In genomic region chr11:69121001-69121740, GRCm38 (mm10) we compare ENCODE assay signal across 8 mouse cellular contexts. TPM values are rescaled to one million over a fixed set of nuclear protein-coding genes. Genes with fewer than 3 reads are reported as not detected.
A peak's percentile ranks its signal among the peaks of the same experiment; 100 is the strongest.
DNase-seq lines count a peak whose midpoint lies in the region; ATAC-seq and TF ChIP-seq lines count a peak whose summit lies in the region.

No protein-coding gene starts in this region.

- DNase-seq in kidney, adult 2 months = peak; percentile 40
- DNase-seq in kidney, adult 11 months = no peak
- peak; percentile 49 for DNase-seq in ZHBTc4 (ENCODE audit: low read depth, low spot score)
- peak; percentile 62 for DNase-seq in kidney, postnatal 10 days
- no peak for DNase-seq in frontal cortex, postnatal 14 days (ENCODE audit: low spot score in 2 of 2)

- H3K36me3 ChIP-seq in kidney, adult 2 months (ENCODE audit: control insufficient read depth, insufficient read depth, low read length) = no peaks in the 10 kb centered on the region
- H3K36me3 ChIP-seq in forebrain, embryonic 15.5 days = no peaks in the 10 kb centered on the region
- no peaks in the 10 kb centered on the region for H3K36me3 ChIP-seq in midbrain, embryonic 16.5 days (ENCODE audit: control insufficient read depth, insufficient read depth, low read length)

- ATAC-seq in forebrain, embryonic 15.5 days (replicated peaks) = no peak
- ATAC-seq in midbrain, embryonic 16.5 days = no peak
- ATAC-seq in granulocyte monocyte progenitor cell, adult 5-6 weeks (replicated peaks; ENCODE audit: poor library complexity, severe bottlenecking) = no peak

- no peak for TF ChIP-seq POLR2A in kidney, adult 2 months (IDR thresholded peaks at IDR 0.05; ENCODE audit: low read depth, low read length)

- WGBS in kidney, adult 2 months = 11% methylated on average over 33 of the region's 33 CpGs
- 2% methylated on average over 29 of the region's 33 CpGs for WGBS in forebrain, embryonic 15.5 days
- WGBS in midbrain, embryonic 16.5 days = 1% methylated on average over 33 of the region's 33 CpGs

- H3K27me3 ChIP-seq in kidney, adult 2 months (replicated peaks; ENCODE audit: control insufficient read depth, insufficient read depth, low read length) = no peaks in the 10 kb centered on the region
- no peaks in the 10 kb centered on the region for H3K27me3 ChIP-seq in forebrain, embryonic 15.5 days
- H3K27me3 ChIP-seq in midbrain, embryonic 16.5 days (ENCODE audit: control insufficient read depth, insufficient read depth, low read depth, low read length) = peaks cover 4% of the 10 kb centered on the region; the same call in 1 of the 2 replicates

- no peak overlapping the region for H3K27ac ChIP-seq in kidney, adult 2 months (ENCODE audit: insufficient read depth, low read depth, low read length)
- H3K27ac ChIP-seq in forebrain, embryonic 15.5 days (replicated peaks) = no peak overlapping the region
- no peak overlapping the region for H3K27ac ChIP-seq in midbrain, embryonic 16.5 days (ENCODE audit: low read length)

- no peaks in the 10 kb centered on the region for H3K9me3 ChIP-seq in forebrain, embryonic 15.5 days
- H3K9me3 ChIP-seq in midbrain, embryonic 16.5 days (replicated peaks; ENCODE audit: control insufficient read depth, low read length, poor library complexity, severe bottlenecking) = no peaks in the 10 kb centered on the region

- H3K9ac ChIP-seq in forebrain, embryonic 15.5 days (replicated peaks) = peak overlapping the region; percentile 75
- H3K9ac ChIP-seq in midbrain, embryonic 16.5 days (ENCODE audit: low read depth, low read length) = peak overlapping the region; percentile 74

- peak overlapping the region; percentile 62 for H3K4me3 ChIP-seq in kidney, adult 2 months (ENCODE audit: insufficient read depth, low read depth, low read length)
- peak overlapping the region; percentile 64 for H3K4me3 ChIP-seq in forebrain, embryonic 15.5 days
- peak overlapping the region; percentile 79 for H3K4me3 ChIP-seq in midbrain, embryonic 16.5 days (ENCODE audit: low read depth, low read length)

- peak overlapping the region; percentile 89 for H3K4me2 ChIP-seq in forebrain, embryonic 15.5 days (replicated peaks)
- peak overlapping the region; percentile 90 for H3K4me2 ChIP-seq in midbrain, embryonic 16.5 days (ENCODE audit: low read length)

- TF ChIP-seq CTCF in kidney, adult 2 months (conservative IDR thresholded peaks at IDR 0.05; ENCODE audit: insufficient read depth, insufficient read length, low read depth, low read length) = no peak

- peaks cover 8% of the 10 kb centered on the region; the same call in 1 of the 2 replicates for H3K4me1 ChIP-seq in kidney, adult 2 months (ENCODE audit: control insufficient read depth, insufficient read depth, low read length)
- peaks cover 52% of the 10 kb centered on the region for H3K4me1 ChIP-seq in forebrain, embryonic 15.5 days
- peaks cover 30% of the 10 kb centered on the region for H3K4me1 ChIP-seq in midbrain, embryonic 16.5 days (ENCODE audit: control insufficient read depth, insufficient read depth, low read length)

RNA-seq across cellular contexts. Expression of gene Hes7, which starts 1.0 kb away (rescaled TPM):
- 0.18 and 0.19 TPM in 2 replicates for polyA plus RNA-seq in kidney, adult 2 months (2012; rRNA removed)
- polyA plus RNA-seq in forebrain, embryonic 15.5 days (2015; fragmentation: Nextera tagmentation; extraction: Ambion mirVana) = 0.42 and 0.46 TPM in 2 replicates
- 0.75 and 1.1 TPM in 2 replicates for polyA plus RNA-seq in midbrain, embryonic 16.5 days (2015; fragmentation: Nextera tagmentation; extraction: Ambion mirVana)
- total RNA-seq in granulocyte monocyte progenitor cell, adult 5-6 weeks (2014; fragmentation: Nextera tagmentation) = not detected in 2 replicates
- not detected in 2 replicates for total RNA-seq in granulocyte monocyte progenitor cell, adult 5-6 weeks (2017)

RNA-seq across cellular contexts. Expression of gene 9130213A22Rik, which starts 1.2 kb away (rescaled TPM):
- polyA plus RNA-seq in kidney, adult 2 months (2012; rRNA removed) = 0.74 and 0.79 TPM in 2 replicates
- polyA plus RNA-seq in forebrain, embryonic 15.5 days (2015; fragmentation: Nextera tagmentation; extraction: Ambion mirVana) = 0.31 and 0.38 TPM in 2 replicates
- polyA plus RNA-seq in midbrain, embryonic 16.5 days (2015; fragmentation: Nextera tagmentation; extraction: Ambion mirVana) = 0.49 and 0.65 TPM in 2 replicates
- 0.17 TPM in 1 of 2 replicates, not detected in the other for total RNA-seq in granulocyte monocyte progenitor cell, adult 5-6 weeks (2014; fragmentation: Nextera tagmentation)
- total RNA-seq in granulocyte monocyte progenitor cell, adult 5-6 weeks (2017) = not detected in 2 replicates

RNA-seq across cellular contexts. Expression of gene Aloxe3, which starts 4.5 kb away (rescaled TPM):
- polyA plus RNA-seq in kidney, adult 2 months (2012; rRNA removed) = 0.39 and 0.48 TPM in 2 replicates
- polyA plus RNA-seq in forebrain, embryonic 15.5 days (2015; fragmentation: Nextera tagmentation; extraction: Ambion mirVana) = 2.2 and 3.6 TPM in 2 replicates
- polyA plus RNA-seq in midbrain, embryonic 16.5 days (2015; fragmentation: Nextera tagmentation; extraction: Ambion mirVana) = 9.0 and 11.5 TPM in 2 replicates
- not detected in 2 replicates for total RNA-seq in granulocyte monocyte progenitor cell, adult 5-6 weeks (2014; fragmentation: Nextera tagmentation)
- total RNA-seq in granulocyte monocyte progenitor cell, adult 5-6 weeks (2017) = not detected in 2 replicates

RNA-seq across cellular contexts. Expression of gene Per1, which starts 26.2 kb away (rescaled TPM):
- 13.5 and 14.7 TPM in 2 replicates for polyA plus RNA-seq in kidney, adult 2 months (2012; rRNA removed)
- polyA plus RNA-seq in forebrain, embryonic 15.5 days (2015; fragmentation: Nextera tagmentation; extraction: Ambion mirVana) = 7.6 and 8.2 TPM in 2 replicates
- polyA plus RNA-seq in midbrain, embryonic 16.5 days (2015; fragmentation: Nextera tagmentation; extraction: Ambion mirVana) = 12.4 TPM in 2 replicates
- 10.3 and 11.7 TPM in 2 replicates for total RNA-seq in granulocyte monocyte progenitor cell, adult 5-6 weeks (2014; fragmentation: Nextera tagmentation)
- total RNA-seq in granulocyte monocyte progenitor cell, adult 5-6 weeks (2017) = 9.4 and 9.8 TPM in 2 replicates

RNA-seq across cellular contexts. Expression of gene Vamp2, which starts 32.9 kb away (rescaled TPM):
- 102 and 106 TPM in 2 replicates for polyA plus RNA-seq in kidney, adult 2 months (2012; rRNA removed)
- polyA plus RNA-seq in forebrain, embryonic 15.5 days (2015; fragmentation: Nextera tagmentation; extraction: Ambion mirVana) = 179 and 188 TPM in 2 replicates
- 335 and 438 TPM in 2 replicates for polyA plus RNA-seq in midbrain, embryonic 16.5 days (2015; fragmentation: Nextera tagmentation; extraction: Ambion mirVana)
- total RNA-seq in granulocyte monocyte progenitor cell, adult 5-6 weeks (2014; fragmentation: Nextera tagmentation) = 59.2 and 63.1 TPM in 2 replicates
- 7.2 and 8.6 TPM in 2 replicates for total RNA-seq in granulocyte monocyte progenitor cell, adult 5-6 weeks (2017)

Comparison
In these comparisons a context has a peak if more than half of its experiments do, and no peak if none do; other contexts are left out.
1. DNase-seq: peak in kidney, adult 2 months (single experiment), ZHBTc4 (single experiment) and kidney, postnatal 10 days (single experiment); none in kidney, adult 11 months (single experiment) and frontal cortex, postnatal 14 days (0 of 2).
2. Peak in every context shown above with its lines, with median percentiles within 50 percentile points of each other: H3K4me3 ChIP-seq.